Mouse (Mus musculus): ENCODE data around the gene Ccr6. TPM values are rescaled to one million over a fixed set of nuclear protein-coding genes. Genes with fewer than 3 reads are reported as not detected.
A peak's percentile ranks its signal among the peaks of the same experiment; 100 is the strongest.

Gene Ccr6
- total and polyA plus RNA-seq, 3 experiments = 1.5 to 8.0 (median 5.2) TPM

DNA sequence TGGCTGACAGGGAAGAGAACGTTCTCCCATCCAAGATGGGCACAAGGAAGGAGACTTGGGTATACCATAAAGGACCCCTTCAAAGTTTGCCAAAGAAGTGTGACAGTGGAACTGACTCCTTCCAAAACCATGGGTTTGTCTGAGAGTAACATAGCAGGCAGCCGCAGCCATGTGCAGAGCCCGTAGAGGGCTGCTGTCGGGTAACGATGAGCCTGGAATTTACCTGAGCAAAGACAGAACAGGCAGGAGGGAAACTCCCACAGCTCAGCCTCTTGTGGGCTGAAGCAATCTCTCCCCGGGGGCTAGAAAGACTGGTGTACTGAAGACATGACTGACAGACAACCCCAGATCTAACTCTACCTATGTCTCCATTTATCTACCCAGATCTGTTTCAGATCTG lies 24.4 kb upstream of the Ccr6 start:
- H3K9me3 ChIP-seq (replicated peaks; ENCODE audit: low read length) = no peaks in the 10 kb centered on the region
- no peaks in the 10 kb centered on the region for H3K27me3 ChIP-seq (replicated peaks)
- peaks cover 21 to 50% of the 10 kb centered on the region in 2 experiments for H3K4me1 ChIP-seq (ENCODE audit: control insufficient read depth in 1 of 2, insufficient read depth in 2 of 2)
- TF ChIP-seq POLR2AphosphoS2 (IDR thresholded peaks at IDR 0.05; ENCODE audit: low read depth, low read length) (no peak), ZMIZ1 (IDR thresholded peaks at IDR 0.05; ENCODE audit: low read depth, low read length) (no peak), BHLHE40 (IDR thresholded peaks at IDR 0.05; ENCODE audit: low read depth, low read length) (peak; percentile 30; the same call in 1 of the 2 replicates), IRF4 (IDR thresholded peaks at IDR 0.05; ENCODE audit: low read depth, low read length) (peak; percentile 24; the same call in 1 of the 2 replicates), E2F4 (IDR thresholded peaks at IDR 0.05; ENCODE audit: insufficient replicate concordance, low read depth, low read length) (no peak), CHD2 (IDR thresholded peaks at IDR 0.05; ENCODE audit: low read length) (no peak), ELF1 (IDR thresholded peaks at IDR 0.05; ENCODE audit: low read depth, low read length) (0 out of 2 replicates have a peak, but pooled peaks have one; percentile 25), MAX (IDR thresholded peaks at IDR 0.05; ENCODE audit: low read length) (peak; percentile 49; the same call in 1 of the 2 replicates), MYC (IDR thresholded peaks at IDR 0.05; ENCODE audit: low read depth, low read length) (peak; percentile 52; the same call in 1 of the 2 replicates), MXI1 (IDR thresholded peaks at IDR 0.05; ENCODE audit: low read depth, low read length) (peak; percentile 41; the same call in 1 of the 2 replicates), ETS1 (conservative IDR thresholded peaks at IDR 0.05; ENCODE audit: low read depth, low read length) (peak; percentile 30; the same call in 1 of the 2 replicates)
- peak overlapping the region; percentile 41; the same call in 1 of the 2 replicates for H3K4me2 ChIP-seq (ENCODE audit: insufficient read depth, low read depth, poor library complexity, severe bottlenecking)
- no peak overlapping the region for H3K9ac ChIP-seq (ENCODE audit: insufficient read depth, low read depth)
- H3K27ac ChIP-seq (ENCODE audit: insufficient read depth, low read depth) = no peak overlapping the region
- no peak overlapping the region for H3K4me3 ChIP-seq (replicated peaks in 1 of 3; ENCODE audit: low read depth in 2 of 3, low read length in 2 of 3, poor library complexity in 1 of 3)
- DNase-seq (ENCODE audit: extremely low read depth) = no peak
- no peaks in the 10 kb centered on the region for H3K79me2 ChIP-seq (replicated peaks; ENCODE audit: control insufficient read depth, extremely low read depth, insufficient read depth, poor library complexity, severe bottlenecking)
- in situ Hi-C loops (cut with MboI; ENCODE audit: low pct_ligation_motif_present, low pct_unique_long_range_greater_than_20kb, low sequenced_read_pairs) (loop anchor here (5.0 kb wide), 1 partner anchor 36 kb away; no protein-coding TSS in a partner anchor), dilution Hi-C loops (cut with MboI; ENCODE audit: extremely low pct_ligation_motif_present, extremely low pct_unique_long_range_greater_than_20kb, low sequenced_read_pairs) (no loop called here)
- no peaks in the 10 kb centered on the region for H3K36me3 ChIP-seq (replicated peaks in 1 of 2; ENCODE audit: control insufficient read depth in 1 of 2, insufficient read depth in 1 of 2, low read length in 1 of 2)

DNA sequence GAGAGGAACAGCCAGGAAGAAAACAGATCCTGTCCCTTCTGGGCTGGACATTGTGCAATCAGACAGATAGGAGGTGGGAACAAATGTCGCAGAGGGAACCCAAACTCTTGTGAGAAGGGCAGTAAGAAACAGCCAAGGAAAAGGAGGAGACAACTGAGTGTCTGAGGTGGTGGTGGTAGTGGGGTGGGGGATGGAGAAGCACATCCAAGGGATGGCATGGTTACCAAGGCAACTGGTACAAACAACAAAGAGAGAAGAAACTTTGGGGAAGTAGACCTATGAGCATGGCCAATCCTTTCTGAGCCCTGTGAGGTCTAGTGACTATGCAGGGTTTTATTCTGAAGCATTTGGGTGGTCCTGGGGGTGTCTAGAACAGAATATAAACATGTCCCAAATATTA lies 21.5 kb upstream of the Ccr6 start:
- in situ Hi-C loops (cut with MboI; ENCODE audit: low pct_ligation_motif_present, low pct_unique_long_range_greater_than_20kb, low sequenced_read_pairs) (loop anchor here (5.0 kb wide), 1 partner anchor 33 kb away; no protein-coding TSS in a partner anchor), dilution Hi-C loops (cut with MboI; ENCODE audit: extremely low pct_ligation_motif_present, extremely low pct_unique_long_range_greater_than_20kb, low sequenced_read_pairs) (no loop called here)
- H3K79me2 ChIP-seq (replicated peaks; ENCODE audit: control insufficient read depth, extremely low read depth, insufficient read depth, poor library complexity, severe bottlenecking) = no peaks in the 10 kb centered on the region
- no peak overlapping the region for H3K27ac ChIP-seq (ENCODE audit: insufficient read depth, low read depth)
- no peak overlapping the region for H3K9ac ChIP-seq (ENCODE audit: insufficient read depth, low read depth)
- no peak for DNase-seq (ENCODE audit: extremely low read depth)
- TF ChIP-seq E2F4 (IDR thresholded peaks at IDR 0.05; ENCODE audit: insufficient replicate concordance, low read depth, low read length) = no peak
- TF ChIP-seq ELF1 (IDR thresholded peaks at IDR 0.05; ENCODE audit: low read depth, low read length) = no peak
- TF ChIP-seq BHLHE40 (IDR thresholded peaks at IDR 0.05; ENCODE audit: low read depth, low read length) = no peak
- TF ChIP-seq KAT2A (IDR thresholded peaks at IDR 0.05; ENCODE audit: insufficient replicate concordance, low read length) = no peak
- TF ChIP-seq UBTF (IDR thresholded peaks at IDR 0.05; ENCODE audit: low read depth, low read length) = no peak
- TF ChIP-seq POLR2AphosphoS2 (IDR thresholded peaks at IDR 0.05; ENCODE audit: low read depth, low read length) = no peak
- TF ChIP-seq USF2 (conservative IDR thresholded peaks at IDR 0.05; ENCODE audit: low read depth, low read length) = no peak
- no peak for TF ChIP-seq PAX5 (IDR thresholded peaks at IDR 0.05; ENCODE audit: low read length)
- TF ChIP-seq ZNF384 (IDR thresholded peaks at IDR 0.05; ENCODE audit: low read depth, low read length) = no peak
- no peak for TF ChIP-seq RAD21 (IDR thresholded peaks at IDR 0.05; ENCODE audit: low read depth, low read length)
- H3K36me3 ChIP-seq (replicated peaks in 1 of 2; ENCODE audit: control insufficient read depth in 1 of 2, insufficient read depth in 1 of 2, low read length in 1 of 2) = no peaks in the 10 kb centered on the region
- no peak overlapping the region for H3K4me3 ChIP-seq (replicated peaks in 1 of 3; ENCODE audit: low read depth in 2 of 3, low read length in 2 of 3, poor library complexity in 1 of 3)
- no peaks in the 10 kb centered on the region for H3K9me3 ChIP-seq (replicated peaks; ENCODE audit: low read length)
- H3K4me1 ChIP-seq (ENCODE audit: control insufficient read depth in 1 of 2, insufficient read depth in 2 of 2) = peaks cover 17 to 39% of the 10 kb centered on the region in 2 experiments
- H3K27me3 ChIP-seq (replicated peaks) = no peaks in the 10 kb centered on the region
- no peak overlapping the region for H3K4me2 ChIP-seq (ENCODE audit: insufficient read depth, low read depth, poor library complexity, severe bottlenecking)

Data from CH12.LX (cell line).